Mouse (Mus musculus) megakaryocyte, embryonic 14.5 days (primary cell): ENCODE data around the gene 4933405L10Rik.

ENCODE experiments used
- FLI1 ChIP-seq: IDR thresholded peaks from 2 replicates; pipeline ENCODE4 v1.6.1; 2012; ENCODE audit warnings: low read length, inconsistent platforms, mixed read lengths
- GATA1 ChIP-seq: IDR thresholded peaks from 3 replicates; pipeline ENCODE4 v1.6.1; 2012; ENCODE audit warnings: mixed read lengths, low read length, inconsistent platforms, borderline replicate concordance

DNA sequence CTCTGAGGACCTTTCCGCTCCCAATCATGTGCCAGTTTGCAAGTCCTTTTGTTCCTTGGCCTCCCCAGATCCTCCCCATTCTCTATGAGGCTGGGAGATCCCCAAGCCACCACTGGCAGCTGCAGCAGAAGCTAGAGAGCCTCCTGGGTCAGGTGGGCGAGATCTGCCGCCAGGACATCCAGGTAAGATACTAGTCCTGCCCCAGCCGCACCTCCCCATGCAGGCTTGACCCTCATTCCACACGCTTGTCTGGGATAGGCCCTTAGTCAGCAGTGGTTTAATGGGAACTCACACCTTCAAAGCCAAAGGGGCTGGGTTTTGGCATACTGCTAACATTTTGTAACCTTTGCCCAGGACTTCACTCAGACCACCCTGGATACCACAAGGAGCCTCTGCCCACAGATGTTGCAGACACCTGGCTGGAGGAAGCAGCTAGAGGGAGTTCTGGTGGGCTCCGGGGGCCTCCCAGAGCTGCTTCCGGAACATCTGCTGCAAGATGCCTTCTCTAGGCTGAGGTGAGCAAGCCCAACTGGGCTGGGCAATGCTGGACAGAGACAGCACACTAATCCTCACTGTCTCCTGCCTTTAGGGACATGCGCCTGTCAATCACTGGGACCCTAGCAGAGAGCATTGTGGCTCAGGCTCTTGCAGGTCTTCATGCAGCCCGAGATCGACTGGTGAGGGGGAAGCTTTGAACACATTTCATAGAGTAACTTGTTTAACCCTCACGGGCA, 14.8 kb upstream of the 4933405L10Rik start:
- TF ChIP-seq GATA1 (no peak), FLI1 (no peak)
